Mouse (Mus musculus) megakaryocyte progenitor cell, adult 5-6 weeks (primary cell): ENCODE measurements around the gene Fam155a. TPM values are rescaled to one million over a fixed set of nuclear protein-coding genes. Genes with fewer than 3 reads are reported as not detected.
A peak's percentile ranks its signal among the peaks of the same experiment; 100 is the strongest.

ENCODE experiments used
- ATAC-seq: replicated peaks from 2 replicates; pipeline ENCODE4 v1.8.0; 2016; ENCODE audit warnings: mild to moderate bottlenecking, moderate TSS enrichment, inconsistent platforms; ENCODE audit not compliant: poor library complexity
- total RNA-seq, 2 experiments: library from RNA; stranded (forward) in 1 of 2; stranded (reverse) in 1 of 2; fragments of 157-497, 149-512 nt in 1 of 2; fragments of 200-1000 nt in 1 of 2; gene quantifications; 2 replicates each; pipeline versions ENCODE4 v1.2.3 to v1.2.4; 2015 to 2017

Fam155a gene
- total RNA-seq, 2 experiments from 2014 or later, result not detected

GRCm38 (mm10) chr8:9295046-9295445 lies 475.9 kb downstream of the Fam155a start:
- ATAC-seq, result no peak

DNA sequence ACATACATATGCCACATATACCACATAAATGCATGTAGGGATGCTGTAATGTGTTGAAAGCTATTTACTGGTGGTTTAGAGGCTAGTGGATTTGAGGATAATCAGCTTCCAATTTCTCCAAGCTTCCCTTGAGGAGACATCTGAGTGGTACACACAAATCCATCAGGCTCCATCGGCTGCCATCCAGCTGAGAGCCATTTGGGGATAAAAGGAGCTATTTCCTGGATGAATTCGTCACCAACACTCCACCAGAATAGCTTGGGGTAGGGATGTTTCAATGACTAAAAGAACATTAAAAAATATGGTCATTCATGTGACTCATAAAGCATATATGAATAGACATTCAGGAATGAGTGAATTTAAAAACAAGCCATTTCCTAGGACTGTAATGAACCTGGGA lies 478.4 kb downstream of the Fam155a start:
- no peak for ATAC-seq

- ATAC-seq, result no peak
Observed at GRCm38 (mm10) chr8:9288015-9288729, 482.8 kb downstream of the Fam155a start.

- no peak for ATAC-seq
Observed at GRCm38 (mm10) chr8:9274117-9274516, 496.8 kb downstream of the Fam155a start.

GRCm38 (mm10) chr8:9264378-9264777 lies 506.6 kb downstream of the Fam155a start:
- no peak for ATAC-seq

DNA sequence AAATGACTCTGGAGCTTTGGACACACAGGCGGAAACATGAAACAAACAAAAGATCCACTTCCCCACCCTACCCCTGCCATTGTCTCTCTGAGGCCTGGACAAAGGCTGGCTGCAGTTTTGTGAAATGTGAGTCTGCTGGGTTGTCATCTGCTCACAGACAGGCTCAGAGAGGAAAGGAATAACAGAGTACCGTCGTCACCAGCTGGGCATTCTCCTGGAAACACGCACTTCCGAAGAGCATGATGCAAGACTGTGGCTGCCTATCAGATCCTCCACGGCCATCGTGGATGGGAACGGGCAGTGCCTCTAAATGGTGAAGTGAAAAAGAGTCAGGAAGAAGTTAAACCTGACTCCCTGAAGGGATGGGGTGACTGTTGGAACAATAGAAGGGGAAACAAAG lies 509.4 kb downstream of the Fam155a start:
- ATAC-seq, result no peak

DNA sequence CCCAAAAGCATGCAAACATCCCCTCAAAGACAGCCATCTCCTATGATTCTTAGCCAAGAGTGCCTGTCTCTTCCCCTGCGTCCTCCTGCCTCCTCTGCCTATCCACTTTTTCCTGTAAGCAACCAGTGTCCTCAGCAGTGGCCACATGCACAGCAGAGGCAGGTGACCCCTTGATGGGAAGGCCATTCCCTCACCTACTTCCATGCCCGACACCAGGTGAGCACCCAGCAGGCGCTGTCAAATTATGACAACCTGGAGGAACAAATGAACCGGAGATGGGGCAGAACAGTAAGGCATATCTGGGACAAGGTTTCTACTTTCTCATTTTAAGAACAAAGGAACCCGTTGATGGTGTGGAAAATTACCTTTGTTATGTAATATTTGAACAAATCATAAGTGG lies 515.6 kb downstream of the Fam155a start:
- ATAC-seq, result no peak

DNA sequence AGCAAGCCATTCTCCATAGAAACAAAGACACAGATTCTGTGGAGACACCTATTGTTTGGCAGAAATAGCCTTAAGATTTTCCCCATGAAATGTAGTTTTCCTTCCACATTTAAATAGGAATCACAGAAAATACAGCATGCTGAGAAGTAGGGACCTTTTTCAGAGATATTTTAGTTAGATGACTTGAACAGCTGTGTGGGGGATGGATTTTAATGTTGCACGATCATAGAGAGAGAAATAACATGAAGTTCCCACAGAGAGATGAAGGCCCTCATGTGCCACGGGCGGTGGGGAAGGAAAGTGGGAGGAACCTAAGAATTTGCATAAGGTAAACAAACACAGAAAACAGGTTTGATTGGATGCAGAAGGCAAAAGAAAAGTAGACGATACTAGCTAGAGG lies 518.0 kb downstream of the Fam155a start:
- ATAC-seq, result no peak

DNA sequence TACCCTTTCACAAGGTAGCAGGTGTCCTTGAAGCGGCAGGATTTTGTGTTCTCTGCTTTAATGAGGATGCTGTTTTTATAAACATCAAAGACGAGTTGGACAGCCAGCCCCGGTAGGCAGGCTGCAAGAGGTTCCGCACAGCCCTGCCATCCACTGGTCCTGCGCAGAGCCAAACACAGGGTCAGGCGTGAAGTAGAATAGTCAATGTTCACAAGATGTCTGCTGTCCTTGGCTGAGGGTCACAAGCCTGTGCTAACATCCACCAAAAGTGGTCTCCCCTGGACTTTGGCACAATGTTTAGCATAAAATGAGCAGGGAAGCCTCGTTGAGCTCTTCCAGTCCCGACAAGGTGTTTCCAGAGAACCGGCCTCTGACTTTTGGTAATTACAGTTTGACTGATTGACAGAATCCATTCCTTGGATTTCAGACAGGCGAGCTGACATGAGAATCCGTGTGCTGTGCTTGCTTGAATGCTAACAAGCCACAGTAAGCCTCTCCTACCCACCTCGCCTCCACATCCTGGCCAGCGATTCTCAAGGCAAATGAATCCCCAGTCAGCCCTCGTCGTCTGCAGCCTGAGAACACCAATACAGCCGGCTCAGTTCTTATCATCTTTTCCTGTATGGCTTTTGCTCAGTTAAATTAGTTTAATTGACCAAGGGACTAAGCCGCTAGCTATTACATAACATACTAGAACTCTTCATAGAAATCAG lies 522.7 kb downstream of the Fam155a start:
- ATAC-seq, result no peak

GRCm38 (mm10) chr8:9245994-9246393 lies 525.0 kb downstream of the Fam155a start:
- no peak for ATAC-seq

- ATAC-seq, result no peak
Observed at GRCm38 (mm10) chr8:9240996-9241395, 530.0 kb downstream of the Fam155a start.

- ATAC-seq, result no peak
Observed at GRCm38 (mm10) chr8:9239741-9240140, 531.2 kb downstream of the Fam155a start.

- no peak for ATAC-seq
Observed at GRCm38 (mm10) chr8:9238974-9239373, 532.0 kb downstream of the Fam155a start.

DNA sequence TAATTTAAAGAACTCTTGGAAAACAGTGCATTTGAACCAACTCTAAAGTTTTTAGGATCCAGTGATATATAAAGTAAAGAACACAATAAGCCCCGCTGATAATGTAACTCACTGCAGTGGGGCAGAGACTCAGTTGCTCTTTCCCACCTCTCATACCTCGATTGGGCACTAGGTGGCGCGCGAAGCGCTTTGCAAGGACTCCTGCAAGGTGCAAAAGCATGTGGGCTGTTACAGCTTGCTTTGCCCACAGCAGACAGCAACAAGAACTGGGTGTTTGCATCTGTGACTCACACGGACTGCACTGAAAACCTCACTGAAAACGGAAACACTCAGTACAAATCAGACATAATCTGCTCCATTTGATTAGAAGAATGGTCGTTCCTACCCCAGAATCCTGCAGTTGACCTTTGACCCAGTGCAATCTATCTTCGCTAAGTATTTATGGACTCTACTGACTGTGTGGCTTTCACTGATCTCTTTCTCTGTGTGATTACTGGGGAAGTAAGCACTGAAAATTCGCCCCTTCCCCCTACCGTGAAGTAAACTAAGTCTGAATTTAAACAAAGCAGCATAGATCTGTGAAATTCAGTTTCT lies 537.5 kb downstream of the Fam155a start:
- peak; percentile 98 for ATAC-seq

GRCm38 (mm10) chr8:9227779-9228464 lies 543.0 kb downstream of the Fam155a start:
- peak; percentile 98 for ATAC-seq

- no peak for ATAC-seq
Observed at GRCm38 (mm10) chr8:9226767-9227166, 544.2 kb downstream of the Fam155a start.

DNA sequence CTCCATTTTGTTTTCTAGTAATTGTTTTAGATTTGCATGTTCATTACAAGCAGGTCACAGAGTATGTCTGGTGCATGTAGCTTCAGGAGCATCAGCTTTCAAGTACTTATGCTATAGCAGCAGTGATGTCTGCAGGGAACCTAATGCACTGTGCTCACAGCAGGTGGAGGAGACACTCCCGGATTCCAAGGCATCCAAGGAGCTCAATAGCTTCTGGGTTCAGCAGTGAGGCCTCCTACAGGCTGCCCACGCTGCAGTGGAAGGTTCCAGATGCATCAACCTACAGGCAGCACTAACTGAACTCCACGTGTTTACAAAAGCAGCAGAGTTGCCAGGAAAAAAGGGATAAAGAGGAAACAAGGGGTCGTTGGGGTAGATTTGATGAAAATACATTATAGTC lies 559.2 kb downstream of the Fam155a start:
- no peak for ATAC-seq

- no peak for ATAC-seq
Observed at GRCm38 (mm10) chr8:9207505-9208051, 563.4 kb downstream of the Fam155a start.

GRCm38 (mm10) chr8:9204345-9205067 lies 566.5 kb downstream of the Fam155a start:
- no peak for ATAC-seq

GRCm38 (mm10) chr8:9200099-9200498 lies 570.9 kb downstream of the Fam155a start:
- no peak for ATAC-seq

DNA sequence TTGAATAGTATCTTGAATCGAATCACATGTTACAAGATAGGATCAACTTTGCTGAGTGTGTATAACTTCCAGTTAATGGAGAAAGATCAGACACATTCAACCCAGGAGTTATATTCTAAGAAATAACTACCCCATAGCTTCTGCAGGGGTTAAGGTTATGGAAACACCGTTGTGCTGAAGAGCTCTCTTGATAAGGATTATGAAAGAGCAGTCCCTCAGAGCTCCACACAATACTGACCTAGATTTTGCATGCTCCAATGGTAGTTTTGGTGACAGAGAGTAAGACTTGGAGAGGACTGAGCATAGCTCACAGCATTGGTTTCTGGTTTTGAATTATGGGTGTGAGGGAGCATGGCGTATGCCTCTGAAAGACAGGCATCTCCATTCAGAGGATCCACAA lies 579.3 kb downstream of the Fam155a start:
- ATAC-seq, result no peak
